Mouse (Mus musculus): ENCODE measurements around the gene Kansl3. TPM values are rescaled to one million over a fixed set of nuclear protein-coding genes. Genes with fewer than 3 reads are reported as not detected.

Kansl3 gene
- total and polyA plus RNA-seq, 3 experiments, result 47.3 to 50.0 (median 48.7) TPM

DNA sequence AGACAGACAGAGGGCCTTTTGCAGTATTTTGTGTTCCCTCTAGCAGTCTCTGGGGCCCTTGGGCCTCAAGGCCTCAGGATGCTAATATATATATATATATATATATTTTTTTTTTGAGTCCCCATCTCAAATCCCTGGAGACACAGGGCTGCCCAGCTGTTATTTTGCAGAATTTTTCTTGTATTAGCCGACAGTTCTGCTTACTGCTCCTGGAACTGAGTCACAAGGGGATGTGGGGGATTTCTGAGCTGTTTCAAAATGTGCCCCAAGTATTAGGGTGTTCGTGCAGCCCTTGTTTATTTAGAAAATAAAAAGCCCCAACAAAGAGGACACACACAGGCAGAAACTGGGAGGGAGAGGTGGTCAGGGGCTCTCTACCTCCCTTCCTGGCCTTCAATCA lies 69.3 kb downstream of the Kansl3 start:
- DNase-seq (ENCODE audit: low spot score), result no peak
- Histone ChIP-seq H3K27me3 (ENCODE audit: insufficient read depth, low read length) (peaks cover 86% of the 10 kb centered on the region), H3K9me3 (replicated peaks) (no peaks in the 10 kb centered on the region), H3K36me3 (replicated peaks) (no peaks in the 10 kb centered on the region), H3K4me3 (ENCODE audit: low read depth, low read length) (no peak overlapping the region), H3K4me1 (ENCODE audit: insufficient read depth, low read depth, low read length) (peaks cover 2% of the 10 kb centered on the region; the same call in 1 of the 2 replicates)
- no peak for ATAC-seq (ENCODE audit: extremely low read depth, insufficient number of reproducible peaks, low FRiP score, poor library complexity, severe bottlenecking)
- no peak for TF ChIP-seq POLR2AphosphoS5 (IDR thresholded peaks at IDR 0.05; ENCODE audit: insufficient replicate concordance, low read depth, low read length)

DNA sequence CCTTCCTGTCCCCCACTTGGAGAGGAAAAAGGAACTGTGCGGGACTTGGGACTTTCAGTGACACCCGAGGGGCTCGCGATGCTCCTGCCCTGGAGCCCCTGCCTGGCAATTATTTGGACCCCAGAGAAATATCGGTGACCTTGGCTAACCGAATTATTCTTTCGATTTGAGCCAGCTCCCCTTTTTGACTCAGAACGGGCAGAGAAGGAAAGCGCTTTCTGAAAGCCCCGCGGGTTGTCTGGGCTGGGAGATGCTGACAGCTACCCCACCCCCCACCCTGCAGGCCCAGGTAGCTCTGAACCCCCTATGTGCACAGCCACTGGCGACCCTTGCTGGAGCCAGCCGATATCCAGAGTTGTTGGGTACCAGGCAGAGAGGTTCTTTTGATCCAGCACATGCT lies 69.9 kb downstream of the Kansl3 start:
- Histone ChIP-seq H3K4me1 (ENCODE audit: insufficient read depth, low read depth, low read length) (peaks cover 2% of the 10 kb centered on the region; the same call in 1 of the 2 replicates), H3K27me3 (ENCODE audit: insufficient read depth, low read length) (peaks cover 85% of the 10 kb centered on the region), H3K4me3 (ENCODE audit: low read depth, low read length) (no peak overlapping the region), H3K9me3 (replicated peaks) (no peaks in the 10 kb centered on the region), H3K36me3 (replicated peaks) (no peaks in the 10 kb centered on the region)
- DNase-seq (ENCODE audit: low spot score) (no peak), ATAC-seq (ENCODE audit: extremely low read depth, insufficient number of reproducible peaks, low FRiP score, poor library complexity, severe bottlenecking) (no peak)
- TF ChIP-seq GATA2 (IDR thresholded peaks at IDR 0.05; ENCODE audit: borderline replicate concordance, low read depth, low read length), result no peak
- TF ChIP-seq CTCF (IDR thresholded peaks at IDR 0.05; ENCODE audit: low read depth, low read length), result no peak
- no peak for TF ChIP-seq GATA1 (IDR thresholded peaks at IDR 0.05; ENCODE audit: borderline replicate concordance, low read length)
- TF ChIP-seq POLR2AphosphoS5 (IDR thresholded peaks at IDR 0.05; ENCODE audit: insufficient replicate concordance, low read depth, low read length), result no peak
- TF ChIP-seq TAL1 (conservative IDR thresholded peaks at IDR 0.05; ENCODE audit: low read depth, low read length), result no peak

DNA sequence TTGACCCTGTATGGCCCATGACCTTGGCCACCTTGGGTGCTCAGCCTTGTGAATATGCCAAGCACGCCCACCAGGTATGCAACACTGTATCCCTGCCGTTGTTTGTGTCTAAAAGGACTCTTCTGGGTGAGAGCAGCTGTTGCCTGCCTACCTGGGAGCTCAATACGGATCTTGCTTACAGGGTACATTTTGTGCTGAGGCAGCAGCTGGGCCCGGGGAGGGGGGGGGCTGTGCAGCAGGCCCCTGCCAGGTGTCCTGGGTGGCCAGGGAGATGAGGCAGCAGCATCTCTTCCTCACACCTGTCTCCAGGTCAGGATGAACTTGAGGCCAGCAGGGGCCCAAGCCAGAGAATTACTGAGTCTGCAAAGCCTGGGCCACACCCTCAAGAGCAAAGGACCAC lies 70.9 kb downstream of the Kansl3 start:
- Histone ChIP-seq H3K4me1 (ENCODE audit: insufficient read depth, low read depth, low read length) (peaks cover 2% of the 10 kb centered on the region; the same call in 1 of the 2 replicates), H3K4me3 (ENCODE audit: low read depth, low read length) (no peak overlapping the region), H3K36me3 (replicated peaks) (no peaks in the 10 kb centered on the region), H3K27me3 (ENCODE audit: insufficient read depth, low read length) (peaks cover 87% of the 10 kb centered on the region), H3K9me3 (replicated peaks) (no peaks in the 10 kb centered on the region)
- no peak for DNase-seq (ENCODE audit: low spot score)
- no peak for TF ChIP-seq POLR2AphosphoS5 (IDR thresholded peaks at IDR 0.05; ENCODE audit: insufficient replicate concordance, low read depth, low read length)
- no peak for TF ChIP-seq GATA2 (IDR thresholded peaks at IDR 0.05; ENCODE audit: borderline replicate concordance, low read depth, low read length)
- no peak for TF ChIP-seq TAL1 (conservative IDR thresholded peaks at IDR 0.05; ENCODE audit: low read depth, low read length)
- TF ChIP-seq GATA1 (IDR thresholded peaks at IDR 0.05; ENCODE audit: borderline replicate concordance, low read length), result no peak
- no peak for TF ChIP-seq CTCF (IDR thresholded peaks at IDR 0.05; ENCODE audit: low read depth, low read length)
- no peak for ATAC-seq (ENCODE audit: extremely low read depth, insufficient number of reproducible peaks, low FRiP score, poor library complexity, severe bottlenecking)

- no peak overlapping the region for H3K4me3 ChIP-seq (ENCODE audit: low read depth, low read length)
- peaks cover 2% of the 10 kb centered on the region; the same call in 1 of the 2 replicates for H3K4me1 ChIP-seq (ENCODE audit: insufficient read depth, low read depth, low read length)
- no peaks in the 10 kb centered on the region for H3K36me3 ChIP-seq (replicated peaks)
- ATAC-seq (ENCODE audit: extremely low read depth, insufficient number of reproducible peaks, low FRiP score, poor library complexity, severe bottlenecking), result no peak
- no peak for DNase-seq (ENCODE audit: low spot score)
- TF ChIP-seq CTCF (IDR thresholded peaks at IDR 0.05; ENCODE audit: low read depth, low read length) (no peak), GATA1 (IDR thresholded peaks at IDR 0.05; ENCODE audit: borderline replicate concordance, low read length) (no peak), GATA2 (IDR thresholded peaks at IDR 0.05; ENCODE audit: borderline replicate concordance, low read depth, low read length) (no peak), TAL1 (conservative IDR thresholded peaks at IDR 0.05; ENCODE audit: low read depth, low read length) (no peak), POLR2AphosphoS5 (IDR thresholded peaks at IDR 0.05; ENCODE audit: insufficient replicate concordance, low read depth, low read length) (no peak)
- peaks cover 82% of the 10 kb centered on the region for H3K27me3 ChIP-seq (ENCODE audit: insufficient read depth, low read length)
- H3K9me3 ChIP-seq (replicated peaks), result no peaks in the 10 kb centered on the region
These were observed 72.4 kb downstream of the Kansl3 start for GRCm38 (mm10) chr1:36296466-36297149.

- DNase-seq (ENCODE audit: low spot score) (no peak), ATAC-seq (ENCODE audit: extremely low read depth, insufficient number of reproducible peaks, low FRiP score, poor library complexity, severe bottlenecking) (no peak)
- H3K4me3 ChIP-seq (ENCODE audit: low read depth, low read length), result no peak overlapping the region
- peaks cover 68% of the 10 kb centered on the region for H3K27me3 ChIP-seq (ENCODE audit: insufficient read depth, low read length)
- TF ChIP-seq TAL1 (conservative IDR thresholded peaks at IDR 0.05; ENCODE audit: low read depth, low read length) (no peak), GATA1 (IDR thresholded peaks at IDR 0.05; ENCODE audit: borderline replicate concordance, low read length) (no peak), GATA2 (IDR thresholded peaks at IDR 0.05; ENCODE audit: borderline replicate concordance, low read depth, low read length) (no peak), POLR2AphosphoS5 (IDR thresholded peaks at IDR 0.05; ENCODE audit: insufficient replicate concordance, low read depth, low read length) (no peak), CTCF (IDR thresholded peaks at IDR 0.05; ENCODE audit: low read depth, low read length) (no peak)
- H3K4me1 ChIP-seq (ENCODE audit: insufficient read depth, low read depth, low read length), result peaks cover 2% of the 10 kb centered on the region; the same call in 1 of the 2 replicates
- H3K9me3 ChIP-seq (replicated peaks), result no peaks in the 10 kb centered on the region
- no peaks in the 10 kb centered on the region for H3K36me3 ChIP-seq (replicated peaks)
These were observed 74.6 kb downstream of the Kansl3 start for GRCm38 (mm10) chr1:36294402-36294801.

GRCm38 (mm10) chr1:36293470-36293869 lies 75.5 kb downstream of the Kansl3 start:
- no peaks in the 10 kb centered on the region for H3K36me3 ChIP-seq (replicated peaks)
- no peak overlapping the region for H3K4me3 ChIP-seq (ENCODE audit: low read depth, low read length)
- TF ChIP-seq GATA1 (IDR thresholded peaks at IDR 0.05; ENCODE audit: borderline replicate concordance, low read length), result no peak
- no peak for TF ChIP-seq POLR2AphosphoS5 (IDR thresholded peaks at IDR 0.05; ENCODE audit: insufficient replicate concordance, low read depth, low read length)
- TF ChIP-seq GATA2 (IDR thresholded peaks at IDR 0.05; ENCODE audit: borderline replicate concordance, low read depth, low read length), result no peak
- TF ChIP-seq CTCF (IDR thresholded peaks at IDR 0.05; ENCODE audit: low read depth, low read length), result no peak
- TF ChIP-seq TAL1 (conservative IDR thresholded peaks at IDR 0.05; ENCODE audit: low read depth, low read length), result no peak
- no peaks in the 10 kb centered on the region for H3K9me3 ChIP-seq (replicated peaks)
- H3K4me1 ChIP-seq (ENCODE audit: insufficient read depth, low read depth, low read length), result peaks cover 2% of the 10 kb centered on the region; the same call in 1 of the 2 replicates
- DNase-seq (ENCODE audit: low spot score) (no peak), ATAC-seq (ENCODE audit: extremely low read depth, insufficient number of reproducible peaks, low FRiP score, poor library complexity, severe bottlenecking) (no peak)
- peaks cover 59% of the 10 kb centered on the region for H3K27me3 ChIP-seq (ENCODE audit: insufficient read depth, low read length)

Other genes starting within 250 kb of the Kansl3 start
- 97.4 and 117 TPM in 2 replicates for gene Uggt1, start 124.5 kb downstream of the Kansl3 start, total RNA-seq (2014; fragmentation: Nextera tagmentation)
- 96.4 and 97.8 TPM in 2 replicates for gene Uggt1, start 124.5 kb downstream of the Kansl3 start, total RNA-seq (2017)
- 10.4 and 12.2 TPM in 2 replicates for gene Uggt1, start 124.5 kb downstream of the Kansl3 start, polyA plus RNA-seq (2012)
- gene Neurl3, start 94.5 kb downstream of the Kansl3 start, total RNA-seq (2014; fragmentation: Nextera tagmentation), result 140 and 142 TPM in 2 replicates
- 91.7 and 120 TPM in 2 replicates for gene Neurl3, start 94.5 kb downstream of the Kansl3 start, total RNA-seq (2017)
- 35.1 and 38.7 TPM in 2 replicates for gene Neurl3, start 94.5 kb downstream of the Kansl3 start, polyA plus RNA-seq (2012)
- 5.5 and 8.7 TPM in 2 replicates for gene Arid5a, start 61.4 kb downstream of the Kansl3 start, total RNA-seq (2014; fragmentation: Nextera tagmentation)
- 8.2 and 8.4 TPM in 2 replicates for gene Arid5a, start 61.4 kb downstream of the Kansl3 start, total RNA-seq (2017)
- gene Arid5a, start 61.4 kb downstream of the Kansl3 start, polyA plus RNA-seq (2012), result 32.1 and 33.6 TPM in 2 replicates
- gene Fer1l5, start 3.1 kb upstream of the Kansl3 start, total RNA-seq (2014; fragmentation: Nextera tagmentation), result not detected in 2 replicates
- 0.06 TPM in 1 of 2 replicates, not detected in the other for gene Fer1l5, start 3.1 kb upstream of the Kansl3 start, total RNA-seq (2017)
- not detected in 2 replicates for gene Fer1l5, start 3.1 kb upstream of the Kansl3 start, polyA plus RNA-seq (2012)
- gene Lman2l, start 76.1 kb upstream of the Kansl3 start, total RNA-seq (2014; fragmentation: Nextera tagmentation), result 41.5 and 50.6 TPM in 2 replicates
- gene Lman2l, start 76.1 kb upstream of the Kansl3 start, total RNA-seq (2017), result 6.0 and 6.5 TPM in 2 replicates
- gene Lman2l, start 76.1 kb upstream of the Kansl3 start, polyA plus RNA-seq (2012), result 12.4 and 13.3 TPM in 2 replicates
- 6.7 and 8.6 TPM in 2 replicates for gene Cnnm4, start 102.4 kb upstream of the Kansl3 start, total RNA-seq (2014; fragmentation: Nextera tagmentation)
- 3.9 and 4.5 TPM in 2 replicates for gene Cnnm4, start 102.4 kb upstream of the Kansl3 start, total RNA-seq (2017)
- 2.4 and 3.1 TPM in 2 replicates for gene Cnnm4, start 102.4 kb upstream of the Kansl3 start, polyA plus RNA-seq (2012)
- gene Cnnm3, start 142.7 kb upstream of the Kansl3 start, total RNA-seq (2014; fragmentation: Nextera tagmentation), result 22.2 and 28.2 TPM in 2 replicates
- 7.5 and 8.8 TPM in 2 replicates for gene Cnnm3, start 142.7 kb upstream of the Kansl3 start, total RNA-seq (2017)
- 31.1 and 39.0 TPM in 2 replicates for gene Cnnm3, start 142.7 kb upstream of the Kansl3 start, polyA plus RNA-seq (2012)
- gene Ankrd23, start 167.7 kb upstream of the Kansl3 start, total RNA-seq (2014; fragmentation: Nextera tagmentation), result 12.0 and 14.2 TPM in 2 replicates
- 14.8 and 16.6 TPM in 2 replicates for gene Ankrd23, start 167.7 kb upstream of the Kansl3 start, total RNA-seq (2017)
- 9.1 and 10.9 TPM in 2 replicates for gene Ankrd23, start 167.7 kb upstream of the Kansl3 start, polyA plus RNA-seq (2012)
- gene Gm42417, start 170.2 kb upstream of the Kansl3 start, total RNA-seq (2014; fragmentation: Nextera tagmentation), result not detected in 2 replicates
- not detected in 2 replicates for gene Gm42417, start 170.2 kb upstream of the Kansl3 start, total RNA-seq (2017)
- gene Gm42417, start 170.2 kb upstream of the Kansl3 start, polyA plus RNA-seq (2012), result 0.15 and 0.25 TPM in 2 replicates
- gene Ankrd39, start 178.3 kb upstream of the Kansl3 start, total RNA-seq (2014; fragmentation: Nextera tagmentation), result 9.9 and 15.7 TPM in 2 replicates
- gene Ankrd39, start 178.3 kb upstream of the Kansl3 start, total RNA-seq (2017), result 11.9 and 12.3 TPM in 2 replicates
- gene Ankrd39, start 178.3 kb upstream of the Kansl3 start, polyA plus RNA-seq (2012), result 15.7 and 17.3 TPM in 2 replicates
- gene Sema4c, start 189.2 kb upstream of the Kansl3 start, total RNA-seq (2014; fragmentation: Nextera tagmentation), result not detected in 2 replicates
- gene Sema4c, start 189.2 kb upstream of the Kansl3 start, total RNA-seq (2017), result 0.17 and 0.87 TPM in 2 replicates
- not detected in 2 replicates for gene Sema4c, start 189.2 kb upstream of the Kansl3 start, polyA plus RNA-seq (2012)

Measured in G1E (cell line).